Mouse (Mus musculus): Measurements from ENCODE around the gene Cd274.

- TF ChIP-seq POLR2A (IDR thresholded peaks at IDR 0.05; ENCODE audit: insufficient read length, low read depth): no peak
- TF ChIP-seq REST (IDR thresholded peaks at IDR 0.05; ENCODE audit: insufficient read depth, insufficient read length): no peak
- TF ChIP-seq CEBPB (IDR thresholded peaks at IDR 0.05; ENCODE audit: insufficient read depth, poor library complexity, severe bottlenecking): no peak
These were observed 9.1 kb downstream of the Cd274 start for GRCm38 (mm10) chr19:29376382-29376781.
